Mouse (Mus musculus) fibroblast of lung, adult 2 months (primary cell): Measurements from ENCODE around the gene Rac1.
A peak's percentile ranks its signal among the peaks of the same experiment; 100 is the strongest.
"Not testable (repeated sequence)": the region's sequence is repeated elsewhere in the genome, so short reads cannot be mapped to it uniquely, and the experiment has no call there.

ENCODE experiments used
- DNase-seq: peaks from one replicate; pipeline ENCODE4 v3.0.0-alpha.2; 2011; ENCODE audit warnings: low read depth

Rac1 gene

DNA sequence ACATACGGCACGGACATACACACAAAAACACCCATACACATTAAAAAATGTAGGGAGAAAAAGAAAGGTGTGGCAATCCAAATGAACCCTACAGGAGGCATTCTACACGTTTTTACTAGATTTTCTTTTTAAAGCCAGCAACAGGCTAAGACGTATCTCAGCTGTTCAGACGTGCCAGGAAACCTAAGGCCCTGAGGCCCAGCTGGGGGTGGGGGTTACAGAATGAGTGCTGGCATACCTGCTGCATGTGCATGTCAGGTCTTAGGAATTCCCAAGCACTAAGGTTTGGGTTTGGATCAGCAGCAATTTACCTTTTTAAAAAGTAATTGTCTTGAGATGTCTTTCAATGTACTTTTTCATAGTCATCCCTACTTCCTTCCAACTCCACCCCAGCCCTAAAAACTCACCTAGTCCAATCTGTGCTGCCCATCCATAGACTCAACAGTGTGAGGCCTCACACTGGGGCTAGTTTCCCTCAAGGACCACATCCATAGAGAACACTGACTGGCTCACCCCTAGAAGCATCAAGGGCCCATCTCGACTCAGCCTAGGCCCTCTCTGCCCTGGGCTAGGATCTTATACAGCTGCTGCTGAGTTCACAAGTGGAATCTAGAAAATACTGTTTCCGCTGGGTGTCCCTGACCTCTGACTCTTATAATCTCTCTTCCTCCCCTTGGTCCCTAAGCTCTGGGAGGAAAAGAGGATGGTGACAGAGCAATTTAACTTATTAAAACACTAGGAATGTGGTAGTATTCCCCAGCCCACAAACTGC lies 2.2 kb downstream of the Rac1 start:
- DNase-seq: no peak

DNA sequence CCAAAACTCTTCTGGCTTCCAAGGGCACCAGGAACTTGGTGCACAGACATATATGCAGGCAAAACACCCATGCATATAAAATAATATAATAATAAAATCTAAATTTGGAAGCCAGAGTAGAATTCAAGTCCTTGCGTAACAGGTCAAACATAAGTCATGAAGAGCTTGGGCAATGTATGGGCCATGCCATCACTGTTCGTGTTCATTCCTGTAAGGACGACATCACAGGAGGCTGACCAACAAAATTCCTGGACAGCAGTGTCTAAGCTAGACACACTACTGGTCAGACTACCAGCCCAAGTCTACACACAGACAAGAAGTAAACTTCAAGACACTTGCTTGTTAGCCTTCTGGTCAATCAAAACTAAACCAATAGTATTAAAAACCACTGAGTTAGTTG lies 5.0 kb downstream of the Rac1 start:
- no peak for DNase-seq

DNA sequence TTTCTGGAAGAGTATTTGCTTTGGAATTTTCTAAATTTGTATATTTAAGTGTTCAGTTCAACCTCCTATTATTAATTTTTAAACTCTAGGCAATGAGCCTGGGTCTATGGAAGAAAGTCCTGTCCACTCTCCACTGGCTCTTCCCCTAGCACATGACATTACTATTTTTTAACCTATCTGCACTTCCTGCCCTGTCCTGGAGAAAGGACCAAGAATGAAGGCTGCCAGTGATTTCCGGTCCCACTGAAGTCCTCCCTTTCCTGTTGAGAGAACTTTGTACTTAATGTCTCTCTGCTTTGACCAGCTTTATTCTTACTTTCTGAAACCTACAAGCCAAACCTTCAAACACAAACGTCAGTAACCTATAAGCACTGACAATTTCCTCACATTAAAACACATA lies 7.4 kb downstream of the Rac1 start:
- no peak for DNase-seq

DNA sequence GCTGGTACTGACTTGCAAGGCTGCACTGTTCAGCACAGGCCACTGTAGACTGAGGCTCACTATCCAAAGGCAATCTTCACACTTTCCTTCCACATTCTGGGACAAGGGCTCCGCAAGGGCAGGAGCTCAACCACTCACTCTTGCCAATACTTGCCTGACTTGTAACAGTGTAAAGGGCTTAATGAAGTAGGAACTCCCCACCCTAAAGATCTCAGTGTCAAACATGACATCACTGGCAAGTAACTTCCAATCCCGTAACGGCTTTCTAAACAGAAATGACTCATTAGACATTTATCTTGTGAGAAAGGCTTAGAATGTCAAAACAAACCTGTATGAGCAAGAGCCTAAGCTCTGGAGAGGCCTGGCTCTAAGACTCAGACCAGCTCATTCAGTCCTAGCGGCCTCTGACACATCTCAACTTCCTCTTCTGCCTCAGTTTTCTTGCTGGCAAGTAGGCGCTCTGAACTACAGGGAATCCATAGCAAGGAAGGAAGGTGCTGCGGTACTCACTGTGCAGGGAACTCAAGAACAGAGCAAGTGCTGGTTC lies 9.7 kb downstream of the Rac1 start:
- DNase-seq: peak; percentile 67

DNA sequence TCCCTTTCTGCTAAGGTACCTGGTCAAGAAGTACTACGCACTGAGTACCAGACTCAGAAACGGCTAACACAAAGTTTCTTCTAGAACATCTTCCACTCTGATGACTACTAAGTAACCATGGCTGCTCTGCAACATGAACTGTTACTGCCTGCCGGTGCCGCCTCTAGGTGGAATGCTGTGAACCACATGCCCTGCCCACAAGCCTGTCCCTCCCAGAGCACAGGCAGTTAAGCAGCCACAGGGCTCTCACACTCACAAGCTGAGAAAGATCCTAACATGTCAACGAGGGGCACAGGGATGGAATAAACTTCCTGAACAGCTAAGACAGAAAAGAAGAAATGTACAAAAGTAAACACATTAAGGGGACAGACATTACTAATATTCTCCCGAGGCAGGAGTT lies 10.4 kb downstream of the Rac1 start:
- DNase-seq: no peak

DNA sequence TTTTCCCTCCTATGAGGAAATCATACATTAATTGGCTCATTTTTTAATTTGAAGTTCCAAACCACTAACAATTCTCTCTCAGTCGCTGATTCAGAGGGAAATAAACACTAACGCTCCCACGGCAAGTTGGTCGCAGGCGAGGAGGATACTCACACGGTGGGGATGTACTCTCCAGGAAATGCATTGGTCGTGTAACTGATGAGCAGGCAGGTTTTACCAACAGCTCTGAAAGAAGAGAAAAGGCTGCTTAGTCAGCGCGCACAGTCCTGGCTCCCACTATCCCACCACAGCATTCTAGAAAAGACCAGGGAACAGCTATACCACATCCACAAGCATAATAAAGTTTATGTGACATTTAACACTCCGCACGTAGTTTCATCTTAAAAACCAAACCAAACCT lies 10.8 kb downstream of the Rac1 start:
- DNase-seq: no peak

DNA sequence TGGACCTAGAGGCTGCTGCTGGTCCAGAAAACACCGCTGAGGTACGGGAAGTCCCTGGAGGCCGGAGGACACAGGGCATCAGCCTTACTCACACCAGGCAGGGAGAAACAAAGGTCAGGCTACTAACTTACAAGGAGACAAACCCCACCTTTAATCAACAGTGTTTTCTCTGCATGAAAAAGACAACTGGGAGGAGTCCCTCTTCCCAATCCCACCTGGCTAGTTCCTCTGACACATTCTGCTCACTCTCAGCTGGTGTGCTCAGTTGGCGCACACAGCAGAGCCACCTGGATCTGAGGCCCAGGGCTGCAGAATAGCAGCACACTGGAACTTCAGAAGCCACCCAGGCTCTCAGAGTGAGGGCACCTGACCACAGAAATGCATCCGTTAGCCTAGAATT lies 13.0 kb downstream of the Rac1 start:
- DNase-seq: no peak

DNA sequence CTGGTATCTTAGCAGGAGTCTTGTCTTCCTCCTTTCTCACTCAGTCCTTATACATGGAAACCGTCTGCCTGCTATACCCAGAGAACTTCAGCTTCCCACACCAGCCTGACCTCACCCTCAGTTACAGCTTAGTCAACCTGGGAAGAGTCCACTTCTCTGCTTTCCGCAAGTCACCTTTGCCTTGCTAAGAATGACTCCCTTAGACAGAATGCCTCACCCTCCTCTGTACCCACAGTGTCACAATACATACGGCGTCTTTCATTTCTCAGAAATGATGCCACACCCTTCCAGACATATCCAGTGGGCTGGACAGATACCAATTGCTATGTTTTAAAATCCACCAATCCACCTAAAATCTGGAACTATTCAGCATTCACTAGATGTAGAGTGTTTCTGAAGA lies 15.5 kb downstream of the Rac1 start:
- DNase-seq: no peak

DNA sequence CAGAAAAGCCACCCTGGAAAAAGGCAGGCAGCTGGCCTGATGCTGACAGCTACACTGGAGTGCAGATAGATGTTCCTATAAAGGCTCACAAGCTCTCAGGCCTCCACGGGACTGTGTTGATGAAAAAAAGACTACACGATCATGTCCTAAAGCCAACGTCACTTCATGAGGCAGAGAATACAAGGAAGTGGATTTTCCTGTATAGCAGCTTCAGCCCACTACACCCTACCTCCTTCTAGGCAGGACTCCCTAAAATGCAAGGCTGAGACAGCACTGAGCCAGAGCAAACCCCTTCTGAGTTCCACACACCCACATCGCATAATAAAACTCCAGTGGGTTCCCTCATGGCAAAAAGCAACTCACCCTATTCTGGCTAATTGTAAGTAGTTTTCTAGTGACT lies 16.3 kb downstream of the Rac1 start:
- DNase-seq: no peak

DNA sequence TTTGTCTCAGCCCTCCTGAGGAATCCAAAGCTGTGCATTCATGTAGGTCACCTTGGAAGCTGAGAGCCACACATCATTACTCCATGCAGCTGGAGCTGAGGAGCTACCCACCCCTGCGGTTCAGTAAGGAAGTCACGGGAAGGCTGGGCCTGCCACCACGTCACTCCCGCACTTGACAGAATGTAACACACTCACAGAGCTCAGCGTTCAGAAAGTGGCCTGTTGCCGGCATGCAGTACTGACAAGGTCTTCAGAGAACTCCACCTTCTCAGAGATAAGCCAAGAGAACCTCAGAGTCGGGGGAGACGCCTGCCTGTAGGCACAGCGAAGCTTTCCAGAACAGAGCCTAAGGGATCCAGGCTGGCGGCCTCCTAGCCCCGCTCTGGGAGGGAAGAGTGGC lies 18.1 kb downstream of the Rac1 start:
- DNase-seq: no peak

DNA sequence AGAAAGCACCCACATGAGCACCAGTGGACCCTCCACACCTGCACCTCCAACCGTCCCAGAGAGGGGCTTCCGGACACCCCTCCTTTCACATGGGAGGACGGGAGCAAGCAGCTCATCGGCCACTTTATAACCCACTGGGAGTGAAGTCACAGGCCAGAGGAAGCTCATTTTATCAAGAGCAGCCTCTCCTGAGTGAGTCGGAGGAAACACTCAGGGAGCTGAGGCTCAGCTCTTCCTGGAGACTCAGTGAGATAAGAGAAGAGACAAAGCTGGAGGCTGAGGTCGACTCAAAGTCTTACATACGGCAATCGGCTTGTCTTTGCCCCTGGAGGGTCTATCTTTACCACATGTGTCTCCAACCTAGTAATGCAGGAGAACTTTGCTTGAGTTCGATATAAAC lies 18.5 kb downstream of the Rac1 start:
- no peak for DNase-seq

DNA sequence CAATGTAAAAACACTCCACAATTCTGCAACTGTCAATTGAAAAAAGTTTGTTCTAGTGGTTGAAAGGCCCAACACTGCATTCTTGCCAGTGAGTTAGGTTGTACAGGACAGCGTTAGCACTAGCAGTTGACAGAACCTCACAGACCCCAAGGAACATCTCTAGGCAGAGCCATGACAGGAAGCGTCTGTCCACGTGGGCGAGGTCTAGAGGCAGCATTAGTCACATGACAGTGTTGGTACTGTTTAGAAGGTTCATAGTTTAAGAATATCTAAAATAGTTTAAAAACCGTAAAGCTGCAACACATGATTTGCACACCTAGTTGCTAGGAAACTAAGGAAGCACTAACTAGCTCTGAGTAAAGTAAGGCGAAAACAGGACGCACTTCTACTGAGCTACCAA lies 22.3 kb downstream of the Rac1 start:
- DNase-seq: no peak

DNA sequence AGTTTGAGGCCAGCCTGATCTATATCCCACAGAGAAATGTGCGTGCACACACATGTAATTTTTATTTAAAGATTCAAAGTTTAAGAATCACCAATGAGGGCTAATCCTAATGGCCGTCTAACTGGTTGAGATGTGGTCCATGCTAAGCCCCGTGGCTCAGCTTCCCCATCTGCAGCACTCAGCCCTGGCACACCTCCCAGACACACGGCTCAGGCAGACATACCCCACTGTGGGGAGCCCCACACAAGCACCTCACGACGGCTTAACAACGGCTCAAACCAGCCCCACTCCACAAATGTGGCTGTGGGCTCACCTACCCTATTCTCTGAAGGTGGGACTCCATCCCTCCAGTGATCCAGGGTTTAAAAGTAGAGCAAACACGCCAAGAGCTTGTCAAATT lies 22.8 kb downstream of the Rac1 start:
- DNase-seq: no peak

DNA sequence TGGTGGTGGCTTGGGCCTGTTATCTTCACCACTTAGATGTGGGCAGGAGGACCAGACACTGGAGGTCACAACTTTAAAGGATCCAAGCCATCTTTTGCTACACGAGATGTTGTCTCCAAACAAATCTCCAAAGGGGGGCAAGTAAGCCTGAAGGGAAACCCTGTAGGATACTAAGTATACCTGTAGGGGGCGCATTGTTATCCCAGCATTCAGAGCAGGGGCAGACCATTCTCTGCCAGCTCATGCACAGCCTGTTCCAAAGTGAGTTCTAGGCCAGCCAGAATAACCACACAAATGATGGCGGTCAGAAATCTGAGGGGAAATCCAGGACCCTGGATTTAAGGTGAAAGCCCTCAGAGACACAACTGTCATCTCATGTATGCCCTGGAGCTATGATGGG lies 23.4 kb downstream of the Rac1 start:
- DNase-seq: no peak

DNA sequence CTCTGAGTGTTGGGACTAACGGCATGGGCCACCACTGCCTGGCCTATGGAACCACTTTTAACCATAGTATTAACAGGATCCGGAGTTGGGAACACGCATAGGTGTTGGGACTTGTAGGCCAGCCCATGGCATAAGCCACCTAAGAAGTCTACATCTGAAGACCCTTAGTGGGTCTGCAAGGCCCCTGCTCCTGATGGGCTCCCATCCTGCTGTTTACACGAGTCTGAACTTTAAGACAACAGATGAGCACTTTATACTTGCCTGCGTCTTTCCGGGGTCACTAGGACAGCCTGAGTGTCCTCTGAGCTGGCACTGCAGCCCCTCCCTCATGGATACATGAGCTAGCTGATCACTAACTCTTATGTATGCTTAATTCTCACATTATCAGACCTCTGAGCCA lies 24.1 kb downstream of the Rac1 start:
- DNase-seq: no peak

DNA sequence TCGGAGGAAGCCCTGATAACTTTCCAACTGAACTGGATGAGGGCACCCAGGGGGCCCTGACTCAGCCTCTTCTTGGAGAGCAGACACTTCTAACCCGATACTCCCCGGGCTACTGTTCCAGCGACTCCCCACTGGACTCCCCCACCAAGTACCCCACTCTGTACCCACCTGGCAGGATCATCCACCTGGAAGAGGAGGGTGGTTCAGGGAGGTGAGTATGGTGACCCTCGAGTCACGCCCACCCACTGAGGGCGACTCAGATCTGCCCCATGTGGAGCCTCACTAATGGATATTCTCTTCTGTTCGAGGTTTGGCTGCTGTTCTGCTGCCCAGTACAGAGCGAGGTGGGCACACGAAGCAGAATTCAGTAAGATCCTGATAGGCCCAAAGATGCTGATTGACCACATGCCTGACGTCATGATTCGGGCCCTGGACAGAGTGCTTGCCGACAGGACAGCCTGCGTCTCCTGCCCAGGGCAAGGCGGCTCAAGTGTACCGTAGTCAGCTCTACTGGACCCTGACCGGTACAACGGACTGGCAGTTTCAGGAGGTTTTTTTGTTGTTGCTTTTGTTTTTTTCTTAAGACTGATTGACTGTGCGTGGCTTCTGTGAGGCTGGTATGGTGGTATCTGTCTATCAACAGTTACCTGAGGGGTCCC lies 24.8 kb downstream of the Rac1 start:
- no peak for DNase-seq

DNA sequence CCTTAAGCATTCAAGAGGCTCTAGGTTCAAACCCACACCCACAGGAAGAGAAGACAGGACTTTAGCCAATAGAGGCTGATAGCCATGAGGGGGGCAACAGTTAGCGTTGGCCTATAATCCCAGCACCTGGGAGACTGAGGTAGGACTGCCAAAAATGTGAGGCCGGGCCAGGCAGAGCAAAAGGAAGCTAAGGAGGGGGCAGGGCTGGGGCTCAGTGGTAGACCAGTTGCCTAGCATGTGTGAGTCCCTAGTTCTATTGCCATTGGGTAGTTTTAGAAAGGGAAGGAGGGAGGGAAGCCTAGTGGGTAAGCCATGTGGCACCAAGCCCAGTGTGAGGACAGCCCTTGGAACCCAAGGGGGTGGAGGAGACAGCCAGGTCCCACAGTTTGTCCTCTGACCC lies 26.2 kb downstream of the Rac1 start:
- no peak for DNase-seq

DNA sequence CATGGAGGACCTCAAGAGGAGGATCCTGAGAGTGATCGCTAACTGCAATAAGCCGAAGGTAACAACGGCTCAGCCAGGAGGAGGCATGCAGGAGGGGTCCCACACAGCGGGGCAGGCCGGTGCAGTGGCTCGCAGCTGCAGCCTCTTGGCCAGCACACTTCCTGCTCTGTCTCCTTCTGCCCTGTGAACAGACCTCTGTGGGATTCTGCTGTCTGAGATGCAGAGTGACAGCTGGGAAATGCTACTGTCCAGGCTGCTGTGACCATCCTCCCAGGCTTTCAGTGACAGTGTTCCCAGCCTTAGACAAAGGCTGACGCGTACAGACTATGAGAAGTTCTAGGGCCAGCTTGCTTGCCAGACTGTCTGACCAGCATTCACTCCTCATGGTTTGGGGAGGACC lies 26.7 kb downstream of the Rac1 start:
- no peak for DNase-seq

DNA sequence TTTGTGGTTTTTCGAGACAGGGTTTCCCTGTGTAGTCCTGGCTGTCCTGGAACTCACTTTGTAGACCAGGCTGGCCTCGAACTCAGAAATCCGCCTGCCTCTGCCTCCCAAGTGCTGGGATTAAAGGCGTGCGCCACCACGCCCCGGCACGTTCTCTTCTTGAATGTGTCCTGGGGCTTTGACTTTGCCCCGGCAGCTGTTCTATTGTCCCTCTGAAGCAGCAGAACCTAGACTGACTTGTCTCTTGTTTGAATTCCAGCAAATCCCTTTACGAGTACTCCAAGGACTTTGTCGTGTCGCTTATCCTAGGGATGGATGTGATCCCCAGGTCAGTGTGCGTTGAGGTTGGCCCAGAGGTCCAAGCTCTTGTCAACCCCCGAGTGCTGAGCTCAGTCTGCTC lies 27.1 kb downstream of the Rac1 start:
- DNase-seq: not testable (repeated sequence)

DNA sequence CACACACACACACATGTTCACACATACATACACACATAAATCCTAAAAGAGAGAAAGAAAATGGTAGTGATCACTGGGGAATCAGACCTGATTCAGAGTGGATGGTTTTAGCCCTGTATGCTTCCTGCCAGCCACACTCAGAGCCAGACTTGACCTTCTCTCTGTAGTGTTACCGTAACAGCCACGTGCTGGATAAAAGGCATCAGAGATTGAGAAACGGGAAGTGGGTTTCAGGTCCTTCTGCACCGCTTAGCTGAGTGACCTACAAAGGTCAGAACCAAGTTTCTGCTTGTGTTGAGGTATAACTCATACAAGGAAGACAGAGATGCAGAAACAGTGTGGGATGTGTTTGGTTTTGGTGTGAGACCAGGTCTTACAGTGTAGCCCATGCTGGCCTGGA lies 28.1 kb downstream of the Rac1 start:
- no peak for DNase-seq

DNA sequence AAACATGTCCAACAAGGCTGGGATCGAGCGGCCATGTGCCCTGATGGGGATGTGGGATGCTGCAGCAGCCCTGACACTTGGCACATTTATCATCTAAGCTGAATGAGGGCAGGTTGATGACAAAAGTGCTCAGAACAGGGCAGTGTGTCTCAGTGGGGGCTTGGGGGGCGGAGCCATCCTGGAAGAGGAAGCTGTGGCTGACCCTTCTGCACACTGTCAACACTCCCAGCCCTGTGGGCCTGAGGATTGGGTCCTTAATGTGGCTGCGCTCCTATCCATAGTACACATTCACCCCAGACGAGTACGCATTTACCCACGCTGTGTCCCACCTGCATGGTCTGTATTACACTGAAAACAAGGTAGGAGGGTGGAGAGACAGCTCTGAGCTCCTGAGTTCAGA lies 28.6 kb downstream of the Rac1 start:
- no peak for DNase-seq

DNA sequence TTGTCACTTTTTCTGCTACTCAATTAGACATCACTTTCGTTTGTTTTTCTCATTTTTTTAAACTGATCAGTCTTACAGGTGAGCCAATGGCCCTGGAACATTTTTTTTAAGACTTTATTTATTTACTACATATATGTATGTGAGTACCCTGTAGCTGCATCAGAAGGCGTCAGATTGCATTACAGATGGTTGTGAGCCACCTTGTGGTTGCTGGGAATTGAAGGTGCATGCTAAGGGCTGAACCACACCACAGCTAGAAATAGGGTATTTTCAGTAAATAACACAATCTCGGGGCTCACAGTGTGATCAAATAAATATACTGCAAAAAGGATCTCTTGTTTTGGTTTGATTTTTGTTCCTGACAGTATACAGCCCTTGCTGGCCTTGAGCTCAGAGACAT lies 30.4 kb downstream of the Rac1 start:
- no peak for DNase-seq

DNA sequence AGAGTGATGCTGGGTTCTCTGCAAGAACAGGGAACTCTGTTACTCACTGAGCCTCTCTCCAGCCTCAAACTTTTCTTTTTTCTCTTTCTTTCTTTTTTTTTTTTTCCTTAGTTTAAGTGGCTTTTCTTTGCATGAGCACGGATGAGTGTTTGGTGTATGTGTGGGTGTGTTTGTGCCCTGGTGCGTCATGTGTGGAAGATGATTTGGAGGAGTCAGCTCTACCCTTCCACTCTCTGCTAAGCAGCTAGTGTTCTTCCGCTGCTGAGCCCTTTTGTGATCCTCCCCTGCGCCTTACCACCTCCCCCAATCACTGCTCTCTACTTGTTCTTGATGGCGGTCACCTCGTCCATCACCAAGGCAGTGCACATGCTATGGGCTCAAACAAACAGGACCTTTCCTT lies 32.1 kb downstream of the Rac1 start:
- no peak for DNase-seq

DNA sequence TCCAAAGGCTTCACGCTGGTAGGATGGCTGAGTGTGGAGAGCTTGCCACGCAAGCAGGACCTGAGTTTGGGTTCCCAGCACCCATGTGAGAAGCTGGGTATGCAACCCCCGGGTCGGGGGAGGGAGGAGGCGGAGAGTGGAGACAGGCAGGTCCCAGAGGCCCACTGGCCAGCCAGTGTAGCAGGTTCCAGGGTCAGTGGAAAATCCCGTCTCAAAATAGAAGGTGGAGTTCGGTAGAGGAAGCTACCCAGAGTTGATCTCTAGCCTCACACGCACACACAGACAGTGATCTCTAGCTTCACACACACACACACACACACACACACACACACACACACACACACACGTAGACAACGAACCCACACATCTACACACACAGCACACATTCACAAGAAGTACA lies 34.7 kb downstream of the Rac1 start:
- no peak for DNase-seq
